Mouse (Mus musculus) brain, embryonic 14.5 days (tissue): Measurements from ENCODE around the gene Focad.

Source experiments
- CTCF ChIP-seq: fragments of 200-500 bp; IDR thresholded peaks from 2 replicates; pipeline ENCODE4 v1.5.1; 2012; ENCODE audit warnings: inconsistent platforms, mild to moderate bottlenecking, moderate library complexity, borderline replicate concordance; ENCODE audit not compliant: insufficient read depth, insufficient read length; ENCODE audit errors: extremely low read depth
- POLR2A ChIP-seq: fragments of 200-500 bp; IDR thresholded peaks from 2 replicates; pipeline ENCODE4 v1.6.1; 2012; ENCODE audit warnings: mild to moderate bottlenecking, inconsistent platforms, borderline replicate concordance; ENCODE audit not compliant: poor library complexity, insufficient read depth, insufficient read length, severe bottlenecking; ENCODE audit errors: extremely low read depth

- TF ChIP-seq POLR2A (no peak), CTCF (no peak)
Observed at GRCm38 (mm10) chr4:88213895-88214294, 119.5 kb downstream of the Focad start.
